In the genomic region with DNA sequence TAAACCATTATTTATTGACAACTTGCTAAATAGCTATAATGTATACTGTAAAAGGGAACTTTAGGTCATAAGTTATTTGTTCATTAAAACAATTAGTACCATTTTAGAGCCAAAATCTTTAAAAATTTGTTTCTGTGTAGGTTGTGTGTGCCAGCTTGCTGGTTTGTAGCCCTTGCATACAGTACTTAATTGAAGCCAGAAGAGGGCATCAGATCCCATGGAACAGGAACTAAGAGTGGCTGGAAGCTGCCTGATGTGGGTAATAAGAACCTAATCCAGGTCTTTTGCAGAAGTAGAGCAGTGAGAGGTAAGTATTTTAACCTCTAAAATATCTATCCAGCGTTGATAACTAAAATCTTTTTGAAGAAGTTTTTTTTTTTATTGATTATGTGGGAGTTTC, we compare ENCODE assay signal across 19 mouse cellular contexts.
A peak's percentile ranks its signal among the peaks of the same experiment; 100 is the strongest.
DNase-seq lines count a peak whose midpoint lies in the region; ATAC-seq and TF ChIP-seq lines count a peak whose summit lies in the region.
"Had no signal": no experiment of that assay in that cellular context is flagged by ENCODE, and none has a peak within 500 bp of the region (broad histone marks: within the 10 kb centered on the region; RNA-seq: fewer than 3 reads in every experiment).

No protein-coding gene starts in this region.

- TF ChIP-seq CTCF in heart, adult 2 months (IDR thresholded peaks at IDR 0.05): peak; percentile 58
- peak; percentile 27 for TF ChIP-seq CTCF in left cerebral cortex, adult 2 months (IDR thresholded peaks at IDR 0.05)

- no peak overlapping the region for H3K27ac ChIP-seq in heart, adult 2 months
- no peak overlapping the region for H3K27ac ChIP-seq in left cerebral cortex, adult 2 months
- H3K27ac ChIP-seq: embryonic facial prominence, embryonic 10.5 days; limb, embryonic 12.5 days; liver, embryonic 15.5 days; macrophage; midbrain, embryonic 15.5 days had no signal

- ATAC-seq in megakaryocyte-erythroid progenitor cell, adult 5-6 weeks (replicated peaks; ENCODE audit: low FRiP score, low TSS enrichment, poor library complexity, severe bottlenecking): no peak
- ATAC-seq: forebrain, embryonic 16.5 days; midbrain, embryonic 15.5 days had no signal

- no peaks in the 10 kb centered on the region for H3K4me1 ChIP-seq in heart, adult 2 months (ENCODE audit: control insufficient read depth, insufficient read depth, low read length)
- H3K4me1 ChIP-seq: embryonic facial prominence, embryonic 10.5 days; limb, embryonic 12.5 days; liver, embryonic 15.5 days; midbrain, embryonic 15.5 days had no signal

- WGBS in heart, adult 2 months: 48% methylated on average over 1 of the region's 1 CpGs

- H3K27me3 ChIP-seq in heart, adult 2 months (ENCODE audit: control insufficient read depth, insufficient read depth, low read length): no peaks in the 10 kb centered on the region
- H3K27me3 ChIP-seq: limb, embryonic 12.5 days; liver, embryonic 15.5 days; midbrain, embryonic 15.5 days had no signal

- TF ChIP-seq EP300 in heart, adult 2 months (IDR thresholded peaks at IDR 0.05; ENCODE audit: insufficient read depth, low read depth, low read length): no peak

- no peaks in the 10 kb centered on the region for H3K36me3 ChIP-seq in heart, adult 2 months (ENCODE audit: control insufficient read depth, insufficient read depth, low read length)
- H3K36me3 ChIP-seq: embryonic facial prominence, embryonic 10.5 days; limb, embryonic 12.5 days; liver, embryonic 15.5 days; midbrain, embryonic 15.5 days had no signal

- no peak for DNase-seq in heart, adult 2 months
- DNase-seq in heart, postnatal 14 days: no peak
- DNase-seq in left cerebral cortex, adult 2 months (ENCODE audit: extremely low spot score in 1 of 2, low spot score in 2 of 2): no peak
- DNase-seq in left cerebral cortex, adult 18-20 months (ENCODE audit: low spot score in 2 of 2): no peak
- DNase-seq in ES-CJ7 (ENCODE audit: low read depth, low spot score): peak; percentile 42
- peak; percentile 4 for DNase-seq in brain, adult 2 months (ENCODE audit: low read depth, low spot score)
- no peak for DNase-seq in urinary bladder, postnatal 25 days (ENCODE audit: low spot score)
- DNase-seq: adrenal gland, postnatal 10 days; cerebellum, adult 9-10 months; right cerebral cortex, postnatal 14 days; thymus, postnatal 25 days had no signal

- intact Hi-C loops in heart, adult 2 months (cut with DNase I): no loop called here
- intact Hi-C loops in heart, postnatal 14 days (cut with DNase I): no loop called here
- intact Hi-C loops in left cerebral cortex, adult 2 months (cut with DNase I): no loop called here

- TF ChIP-seq POLR2A in heart, adult 2 months (IDR thresholded peaks at IDR 0.05; ENCODE audit: insufficient read depth, low read depth, low read length): no peak

- H3K9ac ChIP-seq in heart, adult 2 months (ENCODE audit: low read depth, low read length): no peak overlapping the region
- H3K9ac ChIP-seq: limb, embryonic 12.5 days; liver, embryonic 15.5 days; midbrain, embryonic 15.5 days had no signal

- H3K79me2 ChIP-seq in heart, adult 2 months (replicated peaks; ENCODE audit: control insufficient read depth, insufficient read depth, low read length): no peaks in the 10 kb centered on the region

- H3K4me3 ChIP-seq in heart, adult 2 months: no peak overlapping the region
- H3K4me3 ChIP-seq in left cerebral cortex, adult 2 months: no peak overlapping the region
- H3K4me3 ChIP-seq: embryonic facial prominence, embryonic 10.5 days; erythroblast, embryonic 14.5 days; limb, embryonic 12.5 days; liver, embryonic 15.5 days; midbrain, embryonic 15.5 days had no signal

Comparison
In these comparisons a context has a peak if more than half of its experiments do, and no peak if none do; other contexts are left out.
1. DNase-seq: peak in ES-CJ7 (single experiment) and brain, adult 2 months (single experiment); none in heart, adult 2 months (0 of 2), heart, postnatal 14 days (0 of 2), left cerebral cortex, adult 2 months (0 of 2), left cerebral cortex, adult 18-20 months (0 of 2) and urinary bladder, postnatal 25 days (single experiment).